Mouse (Mus musculus) macrophage (primary cell): ENCODE results near the gene Slc25a19. TPM values are rescaled to one million over a fixed set of nuclear protein-coding genes. Genes with fewer than 3 reads are reported as not detected.

Experiments
- H3K27ac ChIP-seq: fragments of 350-480 bp; formaldehyde crosslinking; 2 replicates; pipeline ENCODE4 v1.9.0; 2021
- H3K36me3 ChIP-seq: fragments of 350-480 bp; formaldehyde crosslinking; 2 replicates; pipeline ENCODE4 v1.9.0; 2021; ENCODE audit errors: inconsistent target
- H3K4me3 ChIP-seq: fragments of 350-480 bp; formaldehyde crosslinking; 2 replicates; pipeline ENCODE4 v1.9.0; 2021; ENCODE audit errors: inconsistent target
- H3K79me2 ChIP-seq: fragments of 350-480 bp; formaldehyde crosslinking; 2 replicates; pipeline ENCODE4 v1.9.0; 2021; ENCODE audit errors: inconsistent target
- WGBS: methylation state at CpG from one replicate; pipeline ENCODE4 v1.1.7; 2026; ENCODE audit warnings: inconsistent platforms; ENCODE audit not compliant: missing documents; 5-methylcytosine and 5-hydroxymethylcytosine counted together
- polyA plus RNA-seq: library from polyadenylated mRNA; stranded (reverse); fragments of 250-400 nt; gene quantifications from 3 replicates; pipeline ENCODE4 v1.2.4, GENCODE M21; 2018; ENCODE audit warnings: inconsistent platforms

Slc25a19 gene
- polyA plus RNA-seq, 1 experiment from 2014 or later = 17.0 TPM

- H3K36me3 ChIP-seq = peaks cover 63% of the 10 kb centered on the region
- WGBS = 90% methylated on average over 10 of the region's 10 CpGs
- H3K4me3 ChIP-seq = no peak overlapping the region
- no peak overlapping the region for H3K27ac ChIP-seq
- H3K79me2 ChIP-seq = no peaks in the 10 kb centered on the region
Measured at GRCm38 (mm10) chr11:115584376-115585073, 43.6 kb downstream of the Slc25a19 start.

- Histone ChIP-seq H3K27ac (no peak overlapping the region), H3K79me2 (no peaks in the 10 kb centered on the region), H3K36me3 (peaks cover 53% of the 10 kb centered on the region), H3K4me3 (no peak overlapping the region)
- 90% methylated on average over 10 of the region's 10 CpGs for WGBS
Measured at GRCm38 (mm10) chr11:115582913-115583606, 45.0 kb downstream of the Slc25a19 start.

GRCm38 (mm10) chr11:115579080-115579479 lies 49.0 kb downstream of the Slc25a19 start:
- Histone ChIP-seq H3K36me3 (peaks cover 14% of the 10 kb centered on the region; the same call in 1 of the 2 replicates), H3K4me3 (no peak overlapping the region), H3K27ac (no peak overlapping the region), H3K79me2 (no peaks in the 10 kb centered on the region)

- WGBS = 17% methylated on average over 7 of the region's 7 CpGs
- H3K27ac ChIP-seq = peak overlapping the region; percentile 89; the same call in 1 of the 2 replicates
Measured at GRCm38 (mm10) chr11:115564961-115565360, 63.1 kb downstream of the Slc25a19 start.

More at GRCm38 (mm10) chr11:115564961-115565360, 63.1 kb downstream of the Slc25a19 start:
- peaks cover 18% of the 10 kb centered on the region for H3K79me2 ChIP-seq
- H3K36me3 ChIP-seq = peaks cover 10% of the 10 kb centered on the region
- peak overlapping the region; percentile 90 for H3K4me3 ChIP-seq

Other genes with a start within 250 kb of the Slc25a19 start
- gene Cdr2l, start 246.4 kb downstream of the Slc25a19 start, polyA plus RNA-seq = 0.06 TPM in 1 of 3 replicates, not detected in the others
- gene Mrpl58, start 224.5 kb downstream of the Slc25a19 start, polyA plus RNA-seq = 33.0 to 43.0 TPM (median 39.2 TPM) in 3 replicates
- gene Atp5h, start 208.3 kb downstream of the Slc25a19 start, polyA plus RNA-seq = 377 to 621 TPM (median 390 TPM) in 3 replicates
- gene Kctd2, start 208.2 kb downstream of the Slc25a19 start, polyA plus RNA-seq = 13.7 to 21.3 TPM (median 17.9 TPM) in 3 replicates
- not detected in 3 replicates for gene Trim80, start 187.8 kb downstream of the Slc25a19 start, polyA plus RNA-seq
- gene Slc16a5, start 165.8 kb downstream of the Slc25a19 start, polyA plus RNA-seq = not detected in 3 replicates
- gene Armc7, start 152.6 kb downstream of the Slc25a19 start, polyA plus RNA-seq = 21.4 to 26.8 TPM (median 22.9 TPM) in 3 replicates
- gene Nt5c, start 136.4 kb downstream of the Slc25a19 start, polyA plus RNA-seq = 54.5 to 73.7 TPM (median 60.1 TPM) in 3 replicates
- gene Jpt1, start 113.9 kb downstream of the Slc25a19 start, polyA plus RNA-seq = 68.8 to 166 TPM (median 152 TPM) in 3 replicates
- gene Sumo2, start 92.0 kb downstream of the Slc25a19 start, polyA plus RNA-seq = 229 to 319 TPM (median 316 TPM) in 3 replicates
- gene Nup85, start 63.9 kb downstream of the Slc25a19 start, polyA plus RNA-seq = 11.4 to 41.8 TPM (median 14.7 TPM) in 3 replicates
- gene Mrps7, start 24.4 kb downstream of the Slc25a19 start, polyA plus RNA-seq = 21.1 to 35.5 TPM (median 25.6 TPM) in 3 replicates
- 15.8 to 69.3 TPM (median 37.7 TPM) in 3 replicates for gene Gga3, start 24.2 kb downstream of the Slc25a19 start, polyA plus RNA-seq
- gene Mif4gd, start 15.3 kb downstream of the Slc25a19 start, polyA plus RNA-seq = 24.9 to 57.5 TPM (median 29.7 TPM) in 3 replicates
- 265 to 522 TPM (median 418 TPM) in 3 replicates for gene Grb2, start 80.3 kb upstream of the Slc25a19 start, polyA plus RNA-seq
- gene Tmem94, start 137.1 kb upstream of the Slc25a19 start, polyA plus RNA-seq = 13.8 to 22.4 TPM (median 14.1 TPM) in 3 replicates
- 0.86 to 3.1 TPM (median 1.8 TPM) in 3 replicates for gene Caskin2, start 185.3 kb upstream of the Slc25a19 start, polyA plus RNA-seq
- gene Tsen54, start 186.4 kb upstream of the Slc25a19 start, polyA plus RNA-seq = 4.8 to 12.1 TPM (median 7.2 TPM) in 3 replicates
- gene Llgl2, start 195.8 kb upstream of the Slc25a19 start, polyA plus RNA-seq = 0.80 to 3.9 TPM (median 2.6 TPM) in 3 replicates
- 0.13 TPM in 1 of 3 replicates, not detected in the others for gene Myo15b, start 230.1 kb upstream of the Slc25a19 start, polyA plus RNA-seq